In the genomic region with DNA sequence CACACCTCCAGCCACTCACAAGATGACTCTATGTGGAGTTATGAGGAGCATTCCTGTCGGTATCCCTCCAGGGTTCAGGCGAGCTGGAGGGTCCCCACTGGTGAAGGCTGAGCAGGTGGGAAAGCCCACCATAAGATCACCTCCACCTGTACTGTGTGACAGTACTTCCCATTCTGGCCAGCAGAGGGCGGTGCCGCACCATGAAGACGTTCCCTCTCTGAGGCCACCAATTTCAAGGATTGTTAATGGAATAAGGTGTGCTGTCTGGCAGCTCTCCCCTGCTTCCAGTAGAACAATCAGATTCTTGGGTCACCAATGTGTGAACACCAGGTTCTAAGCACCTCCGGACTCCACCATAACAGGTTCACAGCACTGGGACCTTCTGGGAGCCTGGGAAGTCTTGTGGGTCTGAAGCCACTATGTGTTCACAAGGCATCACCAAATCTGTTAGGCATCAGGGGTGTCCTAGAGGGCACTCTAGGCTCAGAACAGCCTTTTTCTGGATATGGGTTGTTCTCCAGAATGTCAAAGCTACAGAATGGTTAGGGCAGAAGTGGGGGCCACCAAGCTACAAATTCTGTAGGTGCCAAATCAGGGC, we compare ENCODE assay signal across 8 mouse cellular contexts. TPM values are rescaled to one million over a fixed set of nuclear protein-coding genes. Genes with fewer than 3 reads are reported as not detected.
DNase-seq lines count a peak whose midpoint lies in the region; TF ChIP-seq lines count a peak whose summit lies in the region.

No protein-coding gene starts in this region.

- DNase-seq in adrenal gland, adult (ENCODE audit: inconsistent age in 2 of 2, low spot score in 1 of 2): peak; percentile 69 to 93
- peak; percentile 90 to 93 for DNase-seq in cerebellum, postnatal 25 days
- DNase-seq in gastrocnemius, adult 2 months: peak; percentile 86
- peak; percentile 63 for DNase-seq in hindlimb bud, embryonic 11.5 days (ENCODE audit: extremely low spot score, low read depth, low spot score)
- DNase-seq in left cerebral cortex, adult 2 months (ENCODE audit: extremely low spot score in 1 of 2, low spot score in 2 of 2): peak; percentile 76 to 86
- DNase-seq in mesoderm, embryonic 11.5 days (ENCODE audit: low read depth, low spot score): peak; percentile 77
- peak; percentile 92 for DNase-seq in right cerebral cortex, postnatal 4 days
- peak; percentile 71 for DNase-seq in yolk sac, embryonic 10.5 days (ENCODE audit: low spot score)

- no peak overlapping the region for H3K4me3 ChIP-seq in gastrocnemius, adult 2 months
- no peak overlapping the region for H3K4me3 ChIP-seq in left cerebral cortex, adult 2 months

- peak; percentile 98; the same call in 1 of the 2 replicates for TF ChIP-seq CTCF in gastrocnemius, adult 2 months (IDR thresholded peaks at IDR 0.05)
- peak; percentile 97 for TF ChIP-seq CTCF in left cerebral cortex, adult 2 months (IDR thresholded peaks at IDR 0.05)

- intact Hi-C loops in gastrocnemius, adult 2 months (cut with DNase I): loop anchor here (1.0 to 10.0 kb wide), 5 partner anchors 31 to 219 kb away; no protein-coding TSS in a partner anchor
- intact Hi-C loops in left cerebral cortex, adult 2 months (cut with DNase I): loop anchor here (1.0 kb wide), 2 partner anchors 51 to 75 kb away; no protein-coding TSS in a partner anchor

- no peak overlapping the region for H3K27ac ChIP-seq in gastrocnemius, adult 2 months
- no peak overlapping the region for H3K27ac ChIP-seq in left cerebral cortex, adult 2 months

RNA-seq across cellular contexts. Expression of a gene that starts 49.4 kb away (rescaled TPM):
- total RNA-seq in gastrocnemius, adult 2 months (2021): 1 to 10 TPM; 3.3 to 9.2 TPM
- 1 to 10 TPM; 1.5 to 1.9 TPM for total RNA-seq in left cerebral cortex, adult 2 months (2021)
